Mouse (Mus musculus): ENCODE measurements around the gene Dnajc12.
"Not testable (repeated sequence)": the region's sequence is repeated elsewhere in the genome, so short reads cannot be mapped to it uniquely, and the experiment has no call there.

Dnajc12 gene

DNA sequence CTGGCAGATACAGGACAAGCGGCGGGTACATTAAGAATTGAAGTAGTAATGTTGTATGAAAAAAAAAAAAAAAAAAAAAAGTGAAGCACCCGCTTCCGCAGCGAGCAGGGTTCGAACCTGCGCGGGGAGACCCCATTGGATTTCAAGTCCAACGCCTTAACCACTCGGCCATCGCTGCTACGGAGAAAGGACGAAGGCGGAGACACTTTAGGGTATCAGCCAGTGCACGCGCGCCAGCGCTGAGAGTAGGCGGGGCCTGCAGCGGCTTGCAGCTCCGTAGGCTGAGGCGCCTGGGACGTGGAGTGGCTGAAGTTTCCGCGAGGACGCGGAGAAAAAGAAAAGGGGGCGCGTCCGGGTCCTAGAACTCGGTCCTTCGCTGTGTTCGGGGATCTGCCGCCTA lies 47.1 kb downstream of the Dnajc12 start:
- in situ Hi-C loops (cut with MboI, MseI) = loop anchor here (10.0 kb wide), 2 partner anchors 85 to 875 kb away; no protein-coding TSS in a partner anchor

DNA sequence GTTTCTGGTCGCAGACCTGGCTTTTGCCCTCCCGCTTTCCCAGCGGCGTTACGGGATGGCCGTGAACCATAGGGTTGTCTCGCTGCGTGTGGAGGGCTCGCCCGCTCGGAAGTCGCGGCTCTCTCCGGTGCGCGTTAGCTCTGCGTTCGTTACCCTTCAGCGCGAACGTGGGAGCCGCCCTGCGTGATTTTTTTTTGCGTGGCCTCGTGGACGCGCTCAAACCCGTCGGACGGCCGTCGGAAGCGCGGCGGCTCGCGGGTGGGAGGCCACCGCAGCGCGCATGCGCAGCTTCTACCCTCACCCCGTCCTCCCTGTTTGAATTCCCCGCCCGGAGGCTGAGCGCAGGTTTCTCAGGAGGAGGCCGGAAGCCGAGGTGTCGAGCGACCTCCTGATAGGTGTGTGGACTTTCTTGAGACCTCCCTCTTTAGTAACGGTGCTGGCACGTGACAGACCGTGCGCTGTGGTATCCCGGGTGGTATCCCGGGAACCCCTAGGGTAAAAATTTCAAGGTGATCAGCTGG lies 47.6 kb downstream of the Dnajc12 start, which contains the start of gene Ctnna3:
Ctnna3 (plus strand) TSS at position 314 of the 521 bp plus-strand sequence.
- in situ Hi-C loops (cut with MboI, MseI) = loop anchor here (10.0 kb wide), 2 partner anchors 85 to 875 kb away; no protein-coding TSS in a partner anchor

DNA sequence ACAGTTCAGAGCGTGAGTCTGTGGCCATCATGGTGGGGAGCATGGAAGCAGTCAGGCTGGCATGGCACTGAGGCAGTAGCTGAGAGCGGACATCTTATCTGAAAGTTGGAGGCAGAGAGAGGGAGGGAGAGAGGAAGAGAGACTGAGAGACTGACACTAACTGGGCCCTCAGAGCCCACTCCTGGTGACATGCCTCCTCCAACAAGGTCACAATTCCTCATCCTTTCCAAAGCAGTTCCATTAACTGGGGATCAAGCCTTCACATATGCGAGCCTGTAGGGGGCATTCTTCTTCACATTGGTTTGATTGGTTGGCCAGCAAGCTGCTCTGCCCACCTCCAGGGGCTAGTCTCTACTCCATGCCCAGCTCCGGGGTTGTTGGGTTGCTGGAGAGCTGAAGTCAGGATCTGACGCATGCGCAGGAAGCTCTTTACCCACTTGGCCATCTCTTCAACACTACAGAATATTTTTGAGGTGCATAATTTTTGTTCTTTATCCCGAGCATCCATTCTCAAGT lies 49.0 kb downstream of the Dnajc12 start:
- in situ Hi-C loops (cut with MboI, MseI) = no loop called here

DNA sequence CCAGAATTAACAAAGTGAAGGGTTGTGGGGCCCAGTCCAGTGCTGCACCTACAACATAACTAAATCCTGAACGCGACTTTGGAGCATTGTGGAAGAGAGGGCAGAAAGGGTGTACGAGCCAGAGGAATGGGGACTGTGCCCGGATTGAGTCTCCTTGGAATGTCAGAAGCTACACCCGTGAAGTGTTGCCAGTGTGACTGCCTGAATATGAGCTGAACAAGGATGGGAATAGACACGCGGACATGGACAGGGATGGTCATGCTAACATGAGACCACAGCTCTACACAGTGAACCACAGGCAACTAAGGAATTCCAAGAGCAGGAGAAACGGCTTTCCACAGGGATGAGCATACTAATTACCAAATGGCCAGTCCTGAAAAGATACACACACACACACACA lies 49.9 kb downstream of the Dnajc12 start:
- in situ Hi-C loops (cut with MboI, MseI) = no loop called here

DNA sequence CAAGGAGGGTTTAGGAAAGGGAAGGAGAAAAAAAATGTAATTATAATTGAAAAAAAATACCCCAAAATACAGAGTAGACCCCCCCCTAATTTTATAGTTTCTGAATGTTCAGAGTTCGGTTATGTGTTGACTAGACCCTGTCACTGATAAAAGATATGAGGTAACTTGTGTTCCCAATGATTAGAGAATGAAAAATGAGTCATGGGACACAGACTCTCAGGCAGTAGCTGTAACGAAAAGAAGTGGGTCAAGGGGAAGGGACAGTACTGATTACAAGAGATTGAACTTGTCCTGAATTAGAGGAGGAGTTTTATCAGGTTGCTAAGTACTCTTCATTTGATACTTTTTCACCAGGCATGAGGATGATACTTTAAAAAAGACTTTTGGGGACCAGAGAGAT lies 50.6 kb downstream of the Dnajc12 start:
- in situ Hi-C loops (cut with MboI, MseI) = no loop called here

DNA sequence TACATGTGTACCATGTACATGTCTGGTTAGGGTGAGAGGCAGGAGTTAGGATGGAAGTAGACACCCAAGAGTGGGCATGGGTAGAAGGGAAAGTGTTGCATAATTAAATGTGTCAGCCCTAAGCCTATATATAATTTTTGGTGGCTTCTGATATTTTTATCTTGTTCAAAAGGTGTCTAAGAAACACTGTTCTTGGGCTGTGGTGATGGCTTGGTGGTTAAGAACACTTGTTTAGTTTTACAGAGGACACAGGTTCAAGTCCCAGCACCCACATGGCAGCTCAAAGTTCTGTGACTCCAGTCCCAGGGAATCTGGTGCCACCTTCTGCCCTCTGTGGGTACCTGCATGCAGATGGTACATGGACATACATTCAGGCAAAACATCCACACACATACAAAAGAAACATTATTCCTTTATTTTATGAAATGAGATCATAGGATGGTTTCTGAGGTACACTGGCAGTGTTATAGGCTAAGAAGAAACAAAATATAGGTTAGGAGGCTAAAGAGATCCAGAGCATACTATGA lies 56.6 kb downstream of the Dnajc12 start:
- in situ Hi-C loops (cut with MboI, MseI) = no loop called here

DNA sequence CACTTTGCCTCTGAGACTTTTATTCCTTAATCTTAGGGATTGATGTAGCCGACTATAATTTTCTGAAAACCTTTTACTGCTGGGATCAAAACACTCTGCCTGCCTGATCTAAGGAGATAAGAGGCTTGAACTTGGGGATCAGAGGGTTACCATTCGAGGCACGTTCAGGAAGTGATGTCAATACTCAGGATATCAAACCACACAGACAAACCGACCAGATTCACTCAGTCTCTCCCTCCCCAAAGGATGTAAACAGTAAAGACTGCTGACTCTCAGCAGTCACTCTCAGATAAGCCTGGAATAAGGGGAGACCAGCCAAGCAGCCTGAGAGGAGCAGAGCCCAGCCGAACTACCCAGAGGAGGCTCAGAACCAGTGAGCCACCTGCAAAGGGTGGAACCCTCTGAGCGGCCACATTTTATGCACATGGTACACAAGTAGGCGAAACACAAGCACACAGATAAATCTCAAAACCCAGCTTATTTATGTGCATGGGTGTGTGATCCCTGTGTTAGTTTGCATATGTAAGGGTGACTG lies 57.5 kb downstream of the Dnajc12 start:
- in situ Hi-C loops (cut with MboI, MseI) = no loop called here

DNA sequence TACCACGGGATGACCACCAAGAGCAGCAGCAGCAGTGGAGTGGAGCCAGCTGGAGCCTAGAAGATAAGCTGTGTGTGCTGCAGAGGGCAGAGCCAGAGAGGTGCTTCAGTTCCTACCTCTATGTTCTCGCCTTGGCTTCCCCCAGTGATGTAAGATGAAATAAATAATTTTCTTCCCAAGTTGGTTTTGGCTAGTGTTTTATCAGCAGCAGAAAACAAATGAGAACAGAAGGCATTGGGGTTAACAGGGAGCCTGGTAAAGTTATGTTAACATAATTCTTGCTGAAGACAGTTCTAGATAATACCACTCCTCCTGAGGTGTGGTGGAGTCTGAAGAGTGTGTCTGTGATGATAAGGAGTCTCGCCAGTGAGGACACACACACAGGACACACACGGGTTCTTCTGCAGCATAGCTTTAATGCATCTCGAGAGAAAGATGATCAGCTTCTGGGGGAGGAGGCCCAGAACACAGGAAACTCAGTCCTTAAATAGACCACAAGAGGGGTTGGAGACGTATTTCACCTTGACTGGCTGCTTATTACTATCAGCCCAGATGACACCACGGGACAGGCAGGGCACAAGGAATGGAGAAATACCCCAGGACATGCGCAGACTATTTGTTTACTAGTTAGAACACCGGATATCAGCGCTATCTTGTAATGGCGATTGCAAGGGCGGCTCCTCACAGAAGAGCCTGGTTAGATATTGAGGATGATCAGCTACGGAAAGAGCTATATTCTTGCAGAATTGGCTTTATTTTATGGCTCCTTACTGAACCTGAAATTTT lies 62.6 kb downstream of the Dnajc12 start:
- in situ Hi-C loops (cut with MboI, MseI) = not testable (repeated sequence)

DNA sequence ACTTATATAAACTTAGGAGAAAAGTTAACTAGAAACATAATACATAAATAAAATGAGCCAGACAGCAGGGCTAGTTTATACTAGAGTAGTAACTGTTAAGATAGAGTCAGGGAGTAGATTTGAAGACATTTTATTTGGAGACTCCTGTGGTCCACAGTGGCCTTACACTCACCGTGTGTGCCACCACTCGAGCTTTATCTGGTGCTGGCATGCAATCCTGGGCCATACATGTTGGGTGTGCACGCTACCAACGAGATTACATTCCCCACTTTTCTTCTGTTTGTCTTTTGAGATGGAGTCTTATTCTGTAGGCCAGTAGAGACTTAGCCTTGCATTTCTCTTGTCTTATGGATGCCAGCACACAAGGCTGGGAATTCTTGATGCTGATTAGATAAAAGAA lies 71.7 kb downstream of the Dnajc12 start:
- in situ Hi-C loops (cut with MboI, MseI) = no loop called here

DNA sequence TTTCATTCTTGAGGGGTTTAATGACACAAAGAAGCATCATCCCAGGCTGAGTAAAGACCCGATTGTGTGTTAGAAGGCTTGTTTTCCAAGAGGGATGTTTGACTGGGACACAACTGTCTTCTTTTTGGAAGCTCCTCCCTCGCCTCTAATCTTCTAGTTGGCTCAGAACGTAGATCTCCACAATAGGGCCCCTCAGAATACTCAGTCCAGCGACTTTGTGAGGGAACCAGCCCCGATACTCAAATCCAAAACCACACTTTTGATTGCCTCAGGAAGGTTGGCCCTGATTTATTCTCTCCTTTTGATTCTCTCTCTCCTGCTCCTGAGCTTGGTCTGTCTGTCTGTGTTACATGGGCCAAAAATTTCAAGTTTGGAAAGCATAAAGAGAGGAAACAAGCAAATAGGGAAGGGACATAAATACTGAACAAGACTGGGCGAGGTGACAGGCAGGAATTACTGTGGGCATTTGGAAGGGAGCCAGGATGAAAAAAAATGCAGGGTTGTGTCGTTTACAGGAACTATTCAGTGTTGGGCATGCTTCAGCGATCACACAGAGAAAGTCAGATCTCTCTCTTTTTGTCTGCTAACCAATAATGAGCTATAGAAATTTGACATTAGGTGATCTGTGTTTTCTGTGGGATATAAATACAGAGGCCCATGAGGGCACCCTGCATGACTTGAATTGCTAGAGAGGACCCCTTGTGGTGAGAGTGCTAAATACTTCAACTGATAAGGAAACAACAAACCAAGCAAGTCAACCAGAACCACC lies 73.1 kb downstream of the Dnajc12 start:
- in situ Hi-C loops (cut with MboI, MseI) = no loop called here

DNA sequence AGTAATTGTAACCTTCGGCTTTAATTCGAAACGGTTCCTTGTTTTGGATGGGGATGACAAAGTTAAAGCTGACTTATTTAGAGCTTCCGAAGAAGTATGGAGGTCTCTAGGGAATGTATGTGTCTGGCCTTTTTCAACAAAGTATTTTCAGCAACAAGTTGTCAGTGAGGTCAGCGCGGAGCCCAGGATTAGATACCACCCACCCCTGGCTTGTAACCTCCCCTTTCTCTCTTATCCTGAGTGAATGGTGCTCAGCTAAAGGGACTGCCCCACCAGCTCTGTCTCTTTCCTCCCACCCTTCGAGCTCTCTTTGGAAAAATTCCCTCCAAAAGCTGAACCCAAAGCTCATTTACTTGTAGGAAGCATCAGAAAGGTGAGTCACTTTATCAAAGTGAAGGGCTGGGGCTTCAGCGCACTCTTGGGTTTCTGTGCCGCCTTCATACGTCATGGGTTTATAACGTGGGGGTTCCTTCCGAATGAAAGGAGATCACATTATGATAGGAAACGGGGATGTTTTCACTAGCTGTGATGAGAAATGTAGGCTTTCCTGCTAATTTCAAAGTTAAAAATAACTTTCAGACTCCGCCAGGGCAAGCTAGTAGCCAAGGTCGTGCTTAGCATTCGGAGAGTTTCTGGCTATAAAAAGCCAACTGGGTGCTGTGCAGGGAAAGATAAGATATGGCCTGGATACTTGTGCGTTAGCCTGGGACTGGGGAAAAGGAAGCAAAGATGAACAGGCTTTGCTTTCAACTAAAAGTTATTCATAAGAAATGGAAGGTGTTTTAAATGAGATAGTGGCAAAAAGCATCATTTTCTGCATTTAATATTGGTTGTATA lies 75.3 kb downstream of the Dnajc12 start:
- in situ Hi-C loops (cut with MboI, MseI) = no loop called here
